Mouse (Mus musculus) myocyte (in vitro differentiated cells): ENCODE results near the gene Epha3. TPM values are rescaled to one million over a fixed set of nuclear protein-coding genes. Genes with fewer than 3 reads are reported as not detected.
A peak's percentile ranks its signal among the peaks of the same experiment; 100 is the strongest.

Experiments used
- H3K27me3 ChIP-seq: one replicate; pipeline ENCODE4 v1.6.1; 2011; ENCODE audit not compliant: control insufficient read depth, insufficient read depth, insufficient read length
- H3K36me3 ChIP-seq: one replicate; pipeline ENCODE4 v1.6.1; 2011; ENCODE audit not compliant: control insufficient read depth, insufficient read depth
- H3K4me2 ChIP-seq: one replicate; pipeline ENCODE4 v1.6.1; 2011; ENCODE audit warnings: low read depth, control low read depth
- H3K4me3 ChIP-seq: one replicate; pipeline ENCODE4 v1.5.1; 2011; ENCODE audit warnings: mild to moderate bottlenecking, control low read depth, moderate library complexity
- H3K79me2 ChIP-seq: one replicate; pipeline ENCODE4 v1.6.1; 2011; ENCODE audit not compliant: control insufficient read depth, insufficient read depth
- H3ac ChIP-seq: one replicate; pipeline ENCODE4 v1.6.1; 2011; ENCODE audit not compliant: control insufficient read depth, insufficient read length
- CEBPB ChIP-seq: IDR thresholded peaks from 2 replicates; pipeline ENCODE4 v1.6.1; 2011; ENCODE audit warnings: mild to moderate bottlenecking, moderate library complexity; ENCODE audit not compliant: poor library complexity, insufficient read depth, severe bottlenecking
- E2F4 ChIP-seq: IDR thresholded peaks from one replicate; pipeline ENCODE4 v1.6.1; 2011; ENCODE audit warnings: mild to moderate bottlenecking, control low read depth, moderate library complexity; ENCODE audit not compliant: insufficient read depth
- MAX ChIP-seq: IDR thresholded peaks from one replicate; pipeline ENCODE4 v1.6.1; 2011; ENCODE audit warnings: low read depth, mild to moderate bottlenecking, control low read depth
- MYOD1 ChIP-seq, 3 experiments: IDR thresholded peaks; one replicate each; pipeline ENCODE4 v1.6.1; 2011; ENCODE audit warnings: control low read depth in 2 of 3, low read depth in 2 of 3, mild to moderate bottlenecking in 2 of 3, moderate library complexity in 1 of 3; ENCODE audit not compliant: insufficient read length in 2 of 3, control insufficient read depth in 1 of 3
- MYOG ChIP-seq, 3 experiments: IDR thresholded peaks; one replicate each; pipeline ENCODE4 v1.6.1; 2011; ENCODE audit warnings: control low read depth in 2 of 3, low read depth in 2 of 3, mild to moderate bottlenecking in 2 of 3; ENCODE audit not compliant: insufficient read length in 2 of 3, control insufficient read depth in 1 of 3, insufficient read depth in 1 of 3
- POLR2A ChIP-seq: IDR thresholded peaks from one replicate; pipeline ENCODE4 v1.6.1; 2011; ENCODE audit warnings: low read depth, mild to moderate bottlenecking, control low read depth, moderate library complexity; ENCODE audit not compliant: insufficient read length
- POLR2AphosphoS2 ChIP-seq: IDR thresholded peaks from one replicate; pipeline ENCODE4 v1.6.1; 2011; ENCODE audit warnings: low read depth, control low read depth; ENCODE audit not compliant: insufficient read length
- REST ChIP-seq: IDR thresholded peaks from one replicate; pipeline ENCODE4 v1.6.1; 2011; ENCODE audit warnings: mild to moderate bottlenecking, control low read depth, moderate library complexity; ENCODE audit not compliant: insufficient read depth, insufficient read length
- SRF ChIP-seq: IDR thresholded peaks from one replicate; pipeline ENCODE4 v1.6.1; 2011; ENCODE audit warnings: low read depth; ENCODE audit not compliant: control insufficient read depth, insufficient read length
- TCF12 ChIP-seq: IDR thresholded peaks from one replicate; pipeline ENCODE4 v1.6.1; 2011; ENCODE audit warnings: mild to moderate bottlenecking, control low read depth; ENCODE audit not compliant: poor library complexity, insufficient read depth, severe bottlenecking
- TCF3 ChIP-seq: IDR thresholded peaks from one replicate; pipeline ENCODE4 v1.6.1; 2011; ENCODE audit warnings: low read depth, control low read depth; ENCODE audit not compliant: insufficient read length
- USF1 ChIP-seq: IDR thresholded peaks from one replicate; pipeline ENCODE4 v1.6.1; 2011; ENCODE audit warnings: low read depth, mild to moderate bottlenecking, control low read depth, moderate library complexity
- polyA plus RNA-seq: library from polyadenylated mRNA; unstranded; fragments of >200 nt; fragmentation: generic; extraction: Trizol; gene quantifications from one replicate; pipeline ENCODE4 v1.2.1, GENCODE M21; 2012; ENCODE audit warnings: missing spikeins

Gene Epha3
- polyA plus RNA-seq, 1 experiment, result 1.3 TPM

DNA sequence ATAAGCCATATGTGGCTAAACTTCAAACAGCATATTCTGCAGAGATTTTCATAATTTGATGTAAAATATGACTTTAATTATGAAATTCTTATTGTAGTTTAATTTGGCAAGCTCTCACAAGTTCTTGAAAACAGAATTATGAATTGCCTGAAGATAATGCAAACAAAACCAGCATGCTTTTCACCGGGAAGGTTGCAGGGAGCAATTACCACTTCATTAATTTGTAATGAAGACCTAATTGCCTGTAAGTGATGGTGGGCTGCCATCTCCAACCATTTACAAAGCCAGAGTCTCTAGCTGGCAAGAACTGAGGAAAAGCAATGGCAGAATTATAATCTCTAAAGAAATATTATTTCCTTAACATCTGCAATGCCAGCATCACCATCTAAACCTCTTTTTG is 86.2 kb downstream of the Epha3 start:
- Histone ChIP-seq H3K27me3 (no peaks in the 10 kb centered on the region), H3ac (no peak overlapping the region), H3K36me3 (no peaks in the 10 kb centered on the region), H3K4me3 (no peak overlapping the region), H3K79me2 (no peaks in the 10 kb centered on the region), H3K4me2 (no peak overlapping the region)
- TF ChIP-seq POLR2A, result no peak
- no peak for TF ChIP-seq SRF
- no peak for TF ChIP-seq TCF12
- no peak for TF ChIP-seq TCF3
- no peak for TF ChIP-seq MYOD1 (IDR thresholded peaks at IDR 0.05; ENCODE audit: control insufficient read depth in 1 of 3, insufficient read length in 2 of 3, low read depth in 2 of 3)
- no peak for TF ChIP-seq USF1
- TF ChIP-seq MAX, result no peak
- no peak for TF ChIP-seq REST
- no peak for TF ChIP-seq POLR2AphosphoS2
- TF ChIP-seq E2F4, result no peak
- TF ChIP-seq MYOG (IDR thresholded peaks at IDR 0.05; ENCODE audit: control insufficient read depth in 1 of 3, insufficient read depth in 1 of 3, insufficient read length in 2 of 3, low read depth in 2 of 3), result no peak

DNA sequence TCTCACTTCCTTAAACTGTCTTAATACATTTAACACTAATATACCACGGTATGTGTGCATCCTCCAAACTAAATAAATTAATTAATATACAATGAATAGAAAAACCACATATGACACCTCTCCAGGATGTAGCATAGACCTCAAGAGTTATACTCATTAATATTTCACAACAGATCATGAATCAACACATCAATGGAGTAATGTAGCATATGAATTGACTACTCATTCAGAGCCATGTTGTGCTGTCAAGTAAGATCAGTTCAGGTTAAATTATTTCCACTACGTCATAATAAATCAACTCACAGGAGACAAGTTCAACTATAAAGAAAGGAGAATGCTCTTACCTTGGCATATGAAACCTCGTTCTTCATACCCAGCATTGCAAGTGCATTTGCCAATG is 91.4 kb downstream of the Epha3 start:
- Histone ChIP-seq H3K36me3 (no peaks in the 10 kb centered on the region), H3K4me3 (no peak overlapping the region), H3ac (no peak overlapping the region), H3K79me2 (no peaks in the 10 kb centered on the region), H3K27me3 (no peaks in the 10 kb centered on the region), H3K4me2 (no peak overlapping the region)
- TF ChIP-seq POLR2AphosphoS2, result no peak
- TF ChIP-seq REST, result no peak
- TF ChIP-seq USF1, result no peak
- TF ChIP-seq E2F4, result no peak
- no peak for TF ChIP-seq POLR2A
- TF ChIP-seq SRF, result no peak
- TF ChIP-seq TCF3, result no peak
- TF ChIP-seq CEBPB, result no peak
- no peak for TF ChIP-seq MYOG (IDR thresholded peaks at IDR 0.05; ENCODE audit: control insufficient read depth in 1 of 3, insufficient read depth in 1 of 3, insufficient read length in 2 of 3, low read depth in 2 of 3)
- TF ChIP-seq MYOD1 (IDR thresholded peaks at IDR 0.05; ENCODE audit: control insufficient read depth in 1 of 3, insufficient read length in 2 of 3, low read depth in 2 of 3), result no peak
- TF ChIP-seq TCF12, result no peak
- TF ChIP-seq MAX, result no peak

DNA sequence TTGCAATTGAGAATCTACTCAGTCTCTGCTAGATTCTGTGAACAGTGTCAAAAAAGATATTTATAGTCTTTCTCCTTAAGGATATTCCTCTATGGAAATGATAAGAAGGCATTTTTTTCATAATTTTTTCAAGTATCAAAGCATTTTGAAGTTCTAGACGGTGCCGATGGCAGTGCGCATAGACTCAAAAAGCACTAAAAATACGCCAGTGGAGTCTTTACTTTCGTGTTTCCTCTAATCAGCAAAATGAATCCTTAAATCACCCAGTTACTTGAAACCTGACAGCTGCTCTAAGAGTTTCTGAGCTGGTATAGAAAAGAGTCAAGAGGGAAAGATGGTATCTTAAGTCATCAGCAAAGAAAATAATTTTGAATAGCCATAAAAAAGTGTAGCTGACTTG is 96.4 kb downstream of the Epha3 start:
- Histone ChIP-seq H3K79me2 (no peaks in the 10 kb centered on the region), H3K27me3 (no peaks in the 10 kb centered on the region), H3K4me2 (peak overlapping the region; percentile 7), H3K36me3 (no peaks in the 10 kb centered on the region), H3K4me3 (no peak overlapping the region), H3ac (no peak overlapping the region)
- no peak for TF ChIP-seq REST
- no peak for TF ChIP-seq E2F4
- no peak for TF ChIP-seq MAX
- no peak for TF ChIP-seq MYOG (IDR thresholded peaks at IDR 0.05; ENCODE audit: control insufficient read depth in 1 of 3, insufficient read depth in 1 of 3, insufficient read length in 2 of 3, low read depth in 2 of 3)
- TF ChIP-seq TCF12, result no peak
- TF ChIP-seq TCF3, result no peak
- TF ChIP-seq POLR2AphosphoS2, result no peak
- TF ChIP-seq USF1, result no peak
- TF ChIP-seq MYOD1 (IDR thresholded peaks at IDR 0.05; ENCODE audit: control insufficient read depth in 1 of 3, insufficient read length in 2 of 3, low read depth in 2 of 3), result no peak
- no peak for TF ChIP-seq CEBPB
- TF ChIP-seq POLR2A, result no peak
- TF ChIP-seq SRF, result no peak

DNA sequence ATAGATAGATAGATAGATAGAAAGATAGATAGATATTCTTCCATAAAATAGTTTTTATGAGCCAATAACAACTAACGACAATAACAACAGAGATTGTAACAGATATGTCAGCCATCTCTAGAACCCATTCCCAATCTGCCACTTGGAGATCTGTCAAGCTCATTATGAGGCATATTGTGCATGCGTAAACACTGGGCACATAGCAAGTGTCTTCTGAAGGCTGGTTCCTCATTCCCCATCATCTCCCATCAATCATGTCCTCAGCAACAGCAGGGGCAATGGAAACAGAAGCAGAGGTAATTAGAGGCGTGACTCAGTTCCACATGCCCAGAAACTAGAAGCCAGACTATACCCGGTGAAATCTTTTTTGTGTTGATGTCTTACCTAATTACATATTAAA is 102.8 kb downstream of the Epha3 start:
- no peaks in the 10 kb centered on the region for H3K27me3 ChIP-seq

More for the DNA sequence above, 102.8 kb downstream of the Epha3 start:
- Histone ChIP-seq H3K4me2 (no peak overlapping the region), H3K4me3 (no peak overlapping the region), H3K36me3 (no peaks in the 10 kb centered on the region), H3K79me2 (no peaks in the 10 kb centered on the region), H3ac (no peak overlapping the region)
- TF ChIP-seq USF1 (no peak), TCF12 (no peak), POLR2AphosphoS2 (no peak), TCF3 (no peak), MYOG (IDR thresholded peaks at IDR 0.05; ENCODE audit: control insufficient read depth in 1 of 3, insufficient read depth in 1 of 3, insufficient read length in 2 of 3, low read depth in 2 of 3) (no peak), MAX (no peak), E2F4 (no peak), SRF (no peak), CEBPB (no peak), MYOD1 (IDR thresholded peaks at IDR 0.05; ENCODE audit: control insufficient read depth in 1 of 3, insufficient read length in 2 of 3, low read depth in 2 of 3) (no peak), REST (no peak), POLR2A (no peak)
